Mouse (Mus musculus) Muller cell, postnatal 12 days (primary cell): ENCODE measurements around the gene Scn4a.

Experiments
- DNase-seq: peaks from one replicate; pipeline ENCODE4 v3.0.0-alpha.2; 2015; ENCODE audit errors: inconsistent ontology term

The Scn4a gene

DNA sequence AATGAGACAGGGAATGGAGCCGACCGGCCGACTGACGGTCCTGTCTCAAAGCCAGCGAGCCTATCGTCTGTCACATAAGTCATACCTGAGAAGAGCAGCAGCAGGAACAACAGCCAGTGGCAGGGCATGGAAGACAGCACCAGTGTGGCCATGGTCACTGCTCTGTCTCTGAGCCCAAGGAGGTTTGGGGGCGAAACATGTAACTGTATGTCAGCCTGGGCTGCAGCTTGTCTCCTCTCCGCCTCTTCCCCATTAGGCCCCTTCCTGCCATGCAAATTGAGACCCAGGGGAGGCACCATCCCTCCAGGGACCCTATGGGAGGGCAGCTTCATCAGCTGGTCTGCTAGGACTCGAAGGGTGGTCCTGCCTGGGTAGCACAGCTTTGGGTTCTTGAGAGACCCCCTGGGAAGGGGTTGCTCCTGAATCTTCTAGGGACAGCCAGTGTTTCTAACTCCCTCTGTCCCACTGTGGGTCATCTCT, 38.7 kb downstream of the Scn4a start, which contains the start of gene Cd79b:
TSS of gene Cd79b (minus strand) at position 430 of the 480 bp plus-strand sequence.
- no peak for DNase-seq

DNA sequence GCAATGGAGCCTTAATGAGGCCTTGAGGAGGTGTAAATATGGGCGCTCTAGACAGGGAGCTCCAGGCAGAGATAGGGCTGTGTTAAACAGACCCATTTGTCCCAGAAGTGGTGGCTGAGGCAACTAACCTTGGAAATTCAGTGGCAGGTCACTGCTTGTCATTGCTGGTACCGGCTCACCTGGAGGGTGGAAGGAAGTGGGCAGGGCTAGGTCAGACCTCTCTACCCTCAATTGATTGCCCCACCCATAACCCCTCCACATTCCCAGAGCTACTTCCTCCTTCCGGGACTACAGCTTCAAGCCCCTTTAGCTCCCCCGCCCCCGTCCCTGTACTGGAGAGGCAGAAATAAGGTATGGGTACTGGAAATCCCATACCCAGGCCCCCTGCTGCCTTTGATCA, 39.6 kb downstream of the Scn4a start:
- DNase-seq = no peak

DNA sequence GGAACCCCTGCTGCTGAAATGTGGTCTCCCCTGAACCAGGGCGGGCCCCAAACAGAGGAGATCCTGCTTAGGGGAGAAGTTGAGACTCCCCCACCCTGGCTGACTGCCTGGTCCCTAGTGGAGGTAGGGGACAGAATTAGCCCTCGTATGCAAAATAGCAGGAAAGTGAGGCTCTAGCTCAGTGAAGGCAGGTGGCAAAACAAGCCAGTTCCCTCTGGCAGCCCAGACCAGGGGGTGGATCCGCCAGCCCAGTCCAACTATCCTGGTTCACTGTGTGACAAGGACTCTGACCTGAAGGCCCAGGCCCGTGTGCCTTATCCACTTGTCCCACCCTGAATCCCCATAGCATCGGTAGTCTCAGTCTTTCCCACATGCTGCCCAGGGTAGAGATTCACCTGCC, 43.0 kb downstream of the Scn4a start:
- DNase-seq = no peak

DNA sequence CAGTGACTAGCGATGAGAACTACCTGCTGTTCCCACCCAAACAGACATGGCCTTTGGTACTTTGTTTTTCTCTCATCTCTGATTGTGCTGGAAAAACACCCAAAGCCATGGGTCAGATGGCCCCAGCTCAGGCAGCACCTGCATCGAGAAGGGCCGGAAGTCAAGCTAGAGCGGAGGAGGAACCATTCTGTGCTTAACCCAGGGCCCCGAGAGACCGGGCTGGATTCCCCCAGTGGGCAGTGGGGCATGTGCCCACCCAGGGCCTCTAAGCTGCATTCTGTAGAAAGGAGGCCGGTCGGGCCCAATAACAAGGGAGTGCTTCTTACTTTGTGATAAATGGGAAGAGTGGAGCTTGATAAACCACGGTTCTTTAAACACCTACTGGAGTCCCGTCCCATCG, 44.9 kb downstream of the Scn4a start:
- no peak for DNase-seq

DNA sequence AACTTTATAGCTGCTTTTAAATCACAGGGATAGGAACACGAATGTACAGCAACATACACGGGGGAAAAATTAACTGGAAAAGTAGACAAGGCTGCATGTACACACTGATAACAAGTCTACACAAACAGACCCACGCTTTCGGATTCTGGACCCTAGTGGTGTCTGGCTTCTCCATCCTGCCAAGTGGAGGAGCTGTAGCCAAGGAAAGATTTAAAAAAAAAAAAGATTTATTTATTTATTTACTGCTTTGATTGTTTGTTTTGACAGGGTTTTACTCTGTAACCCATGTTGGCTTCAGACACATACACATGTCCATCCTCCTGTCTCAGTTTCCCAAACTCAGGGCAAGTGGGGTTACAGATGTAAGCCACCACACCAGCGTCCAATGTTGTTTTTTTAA, 45.7 kb downstream of the Scn4a start:
- DNase-seq = no peak

DNA sequence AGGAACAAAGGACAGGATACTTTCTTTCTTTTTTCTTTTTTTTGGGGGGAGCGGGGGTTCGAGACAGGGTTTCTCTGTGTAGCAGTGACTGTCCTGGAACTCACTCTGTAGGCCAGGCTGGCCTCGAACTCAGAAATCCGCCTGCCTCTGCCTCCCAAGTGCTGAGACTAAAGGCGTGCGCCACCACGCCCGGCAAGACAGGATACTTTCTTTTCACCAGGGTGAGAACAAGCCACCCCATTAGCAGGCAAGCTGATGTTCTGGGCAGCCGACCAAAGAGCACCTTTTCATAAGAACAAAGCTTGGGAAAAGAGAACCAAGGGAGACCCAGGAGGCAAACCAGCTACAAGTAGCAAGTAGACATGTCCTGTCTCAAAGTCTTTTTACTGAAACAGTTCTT, 46.3 kb downstream of the Scn4a start:
- DNase-seq = no peak

DNA sequence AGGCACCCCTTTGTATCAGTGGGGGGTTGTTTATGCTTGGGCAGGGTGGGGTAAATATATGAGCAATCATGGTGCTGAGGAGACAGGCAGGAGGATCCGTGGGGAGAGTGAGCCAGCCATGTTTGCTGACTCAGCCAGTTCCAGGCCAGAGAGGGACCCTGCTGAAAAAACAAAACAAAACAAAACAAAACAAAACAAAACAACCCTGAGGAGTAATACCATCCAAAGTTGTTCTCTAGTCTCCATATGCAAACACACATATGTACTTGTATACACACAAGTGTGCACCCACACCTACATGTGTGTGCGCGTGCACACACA, 47.1 kb downstream of the Scn4a start:
- no peak for DNase-seq

DNA sequence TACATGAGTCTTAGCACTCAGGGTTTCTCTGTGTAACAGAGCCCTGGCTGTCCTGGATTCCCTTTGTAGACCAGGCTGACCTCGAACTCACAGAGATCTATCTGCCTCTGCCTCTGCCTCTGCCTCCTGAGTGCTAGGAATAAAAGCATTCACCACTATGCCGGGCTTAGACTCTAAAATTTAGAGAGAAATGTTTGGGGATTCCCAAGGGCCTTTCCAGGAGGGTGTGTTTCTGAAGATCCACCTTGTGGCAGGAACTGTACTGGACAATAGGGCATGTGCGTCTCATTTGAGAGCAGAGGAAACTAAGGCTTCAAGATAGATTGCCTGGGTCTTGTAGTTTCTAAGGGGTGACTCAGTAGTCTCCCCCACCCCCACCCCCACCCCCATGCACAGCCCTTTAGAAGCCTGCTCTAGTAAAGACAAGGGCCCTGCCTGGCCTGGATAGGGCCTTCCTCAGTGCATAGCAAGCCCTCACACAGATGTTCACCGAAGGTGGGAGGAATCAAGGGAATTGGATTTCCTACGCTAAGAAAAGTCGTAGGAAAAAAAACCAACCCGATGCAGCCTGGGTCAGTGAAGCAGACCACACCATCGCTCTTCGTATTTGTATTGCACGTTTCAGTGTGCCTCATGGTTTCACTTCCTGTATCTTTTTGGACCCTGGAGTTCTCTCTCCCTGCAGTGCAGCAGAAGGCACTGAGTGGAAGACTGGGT, 47.6 kb downstream of the Scn4a start:
- no peak for DNase-seq

DNA sequence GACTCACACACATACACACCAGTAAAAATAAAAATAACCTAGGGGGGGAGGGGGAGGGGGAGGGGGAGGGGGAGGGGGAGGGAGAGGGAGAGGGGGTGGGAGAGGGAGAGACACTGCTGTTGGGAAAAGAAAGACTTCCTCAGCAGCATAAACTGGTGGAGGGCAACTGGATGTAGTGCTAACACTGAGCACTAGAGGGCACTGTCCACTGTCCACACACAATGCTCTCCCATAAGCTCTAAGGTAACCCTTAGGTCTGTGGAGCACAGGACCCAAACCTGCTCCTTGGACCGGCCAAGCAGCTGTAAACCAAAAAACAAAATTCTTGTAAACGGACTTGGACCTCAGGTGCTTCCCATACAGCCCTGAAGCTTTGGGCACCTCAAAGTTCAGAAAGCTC, 50.5 kb downstream of the Scn4a start:
- peak; percentile 51 for DNase-seq

DNA sequence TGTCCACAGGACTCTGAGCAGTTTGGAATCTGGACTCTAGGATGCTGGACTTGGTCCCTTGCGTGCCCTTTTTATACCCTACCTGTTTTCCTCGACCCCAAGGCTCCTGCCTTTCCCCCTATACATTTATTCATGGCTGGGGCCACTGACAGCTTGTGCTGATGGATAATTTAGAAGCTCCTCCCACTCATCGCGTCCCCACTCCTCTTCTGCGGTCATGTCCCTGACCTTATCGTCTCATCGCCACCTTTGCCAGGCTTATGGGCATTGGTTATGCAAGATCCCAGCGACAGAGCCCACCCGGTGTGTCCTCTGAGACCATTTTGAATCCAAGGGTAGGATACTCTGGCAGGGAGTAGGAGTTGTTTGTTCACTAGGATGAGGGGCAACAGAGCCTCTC, 51.3 kb downstream of the Scn4a start, which contains the start of gene Gh:
TSS of gene Gh (minus strand) at position 101 of the 400 bp plus-strand sequence.
- no peak for DNase-seq

DNA sequence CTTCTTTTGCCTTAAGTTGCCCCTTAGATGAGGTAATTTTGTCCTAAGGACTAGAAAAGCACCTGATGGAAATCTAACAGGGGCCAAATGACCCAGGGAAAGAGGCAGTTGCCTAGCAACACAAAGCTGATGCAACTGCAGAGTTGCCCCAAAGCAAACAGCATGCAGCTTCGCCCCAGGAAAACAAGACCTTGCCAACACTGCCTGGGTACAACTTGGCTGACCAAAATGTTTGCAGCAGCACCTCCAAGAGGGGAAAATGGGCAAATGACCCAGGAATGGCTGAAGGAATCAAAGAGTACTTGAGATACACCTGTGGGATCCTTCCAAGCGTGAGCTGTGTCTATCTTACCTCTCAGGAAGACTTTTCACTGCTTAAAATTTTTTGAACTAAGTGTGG, 61.2 kb downstream of the Scn4a start:
- DNase-seq = no peak

DNA sequence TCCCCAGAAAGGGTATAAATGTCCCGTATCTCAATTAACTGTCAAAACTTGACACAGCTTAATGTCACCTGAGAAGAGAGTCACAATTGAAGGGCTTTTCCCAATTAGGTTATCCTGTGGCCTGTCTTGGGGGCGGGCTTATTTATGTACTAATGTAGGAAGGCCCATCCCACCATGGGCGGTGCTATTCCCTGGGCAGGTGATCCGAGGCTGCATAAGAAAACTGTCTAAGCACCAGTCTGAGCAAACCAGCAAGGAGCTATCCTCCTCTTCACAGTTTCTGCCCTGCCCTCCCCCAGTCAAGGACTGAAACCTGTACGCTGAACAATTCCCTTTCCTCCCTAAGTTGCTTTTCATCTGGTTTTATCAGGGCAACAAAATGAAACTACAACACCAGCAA, 62.7 kb downstream of the Scn4a start:
- DNase-seq = no peak

DNA sequence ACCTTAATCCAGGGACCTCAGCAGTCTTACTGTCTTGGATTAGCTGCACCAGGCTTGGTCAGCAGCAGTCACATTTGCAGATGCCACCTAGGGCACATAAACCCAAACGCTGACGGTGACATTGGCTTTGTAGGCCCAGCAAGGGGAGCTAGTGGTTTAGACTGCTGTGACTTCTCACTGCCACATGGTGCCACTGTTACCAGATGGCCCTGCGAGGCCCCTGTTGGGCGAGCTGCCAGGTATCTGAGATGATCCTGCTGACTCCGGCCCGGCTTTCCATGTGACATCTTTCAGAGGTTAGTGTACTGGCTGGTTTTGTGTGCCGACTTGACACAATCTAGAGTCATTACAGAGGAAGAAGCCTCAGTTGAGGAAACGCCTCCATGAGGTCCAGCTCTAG, 63.7 kb downstream of the Scn4a start:
- DNase-seq = peak; percentile 67

DNA sequence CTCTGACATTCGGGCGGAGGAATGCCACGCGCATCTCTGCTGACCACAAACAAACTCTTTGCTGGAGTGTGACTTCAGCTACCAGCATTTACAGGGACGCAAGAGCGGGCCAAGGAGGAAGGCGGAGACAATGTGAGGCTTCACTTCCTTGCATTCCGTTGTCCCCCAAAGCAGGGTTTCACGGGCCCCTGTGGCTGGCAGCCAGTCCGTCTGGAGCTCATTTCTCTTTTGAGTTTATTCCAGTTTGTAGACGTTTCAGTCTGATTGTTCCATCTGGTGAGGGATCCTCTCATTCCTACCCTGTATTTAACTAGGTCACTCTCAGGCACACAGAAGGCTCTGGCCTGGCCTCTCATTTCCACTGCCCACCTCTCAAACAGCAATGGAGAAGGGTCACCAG, 66.1 kb downstream of the Scn4a start:
- peak; percentile 74 for DNase-seq

DNA sequence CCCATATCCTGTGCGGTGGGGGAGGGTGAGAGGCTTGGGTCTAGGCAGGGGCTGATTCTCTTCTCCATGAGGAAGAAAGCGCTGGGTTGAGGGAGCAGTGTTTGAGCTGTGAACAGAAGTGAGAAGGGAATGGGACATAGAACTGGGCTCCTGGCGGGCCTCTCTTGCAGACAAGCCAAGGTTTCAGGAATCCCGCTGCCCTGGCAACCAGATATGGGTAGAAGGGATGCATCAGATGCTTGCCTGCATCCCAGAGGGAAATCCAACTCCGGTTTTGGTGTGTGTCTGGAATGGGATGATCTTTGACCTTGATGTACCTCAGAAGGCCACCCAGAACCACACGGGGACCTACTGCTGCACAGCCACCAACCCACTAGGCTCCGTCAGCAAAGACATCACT, 66.9 kb downstream of the Scn4a start:
- DNase-seq = no peak

DNA sequence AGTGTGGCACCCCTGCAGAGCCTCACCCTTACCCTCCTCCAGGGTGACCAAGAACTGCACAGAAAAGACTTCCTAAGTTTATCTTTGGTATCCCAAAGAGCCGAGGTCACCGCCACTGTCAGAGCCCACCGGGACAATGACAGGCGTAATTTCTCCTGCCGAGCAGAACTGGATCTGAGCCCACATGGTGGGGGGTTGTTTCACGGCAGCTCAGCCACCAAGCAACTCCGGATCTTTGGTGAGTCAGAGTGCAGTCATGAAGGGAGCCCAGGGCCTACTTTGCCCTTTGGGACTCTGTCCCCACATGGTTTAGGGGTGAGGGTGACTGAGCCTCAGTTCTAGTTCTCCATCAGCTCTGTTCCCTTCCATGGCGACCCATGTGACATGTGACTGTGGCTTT, 69.0 kb downstream of the Scn4a start:
- DNase-seq = no peak

DNA sequence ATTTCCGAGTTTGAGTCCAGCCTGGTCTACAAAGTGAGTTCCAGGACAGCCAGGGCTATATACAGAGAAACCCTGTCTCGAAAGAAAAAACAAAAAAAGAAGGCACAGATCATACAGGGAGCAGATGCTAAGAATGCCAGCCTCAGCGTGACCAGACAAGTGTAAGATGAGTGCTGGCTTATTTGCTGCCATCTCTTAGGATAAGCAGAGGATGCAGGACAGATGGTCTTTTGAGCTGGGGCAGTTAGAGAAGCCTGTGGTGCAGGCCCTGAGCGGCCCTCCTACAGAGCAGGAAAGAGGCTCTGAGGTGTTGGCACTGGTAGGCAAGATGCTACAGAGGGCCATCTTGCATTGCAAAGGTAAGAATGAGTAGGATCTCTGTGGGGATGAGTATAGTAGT, 69.7 kb downstream of the Scn4a start:
- no peak for DNase-seq

DNA sequence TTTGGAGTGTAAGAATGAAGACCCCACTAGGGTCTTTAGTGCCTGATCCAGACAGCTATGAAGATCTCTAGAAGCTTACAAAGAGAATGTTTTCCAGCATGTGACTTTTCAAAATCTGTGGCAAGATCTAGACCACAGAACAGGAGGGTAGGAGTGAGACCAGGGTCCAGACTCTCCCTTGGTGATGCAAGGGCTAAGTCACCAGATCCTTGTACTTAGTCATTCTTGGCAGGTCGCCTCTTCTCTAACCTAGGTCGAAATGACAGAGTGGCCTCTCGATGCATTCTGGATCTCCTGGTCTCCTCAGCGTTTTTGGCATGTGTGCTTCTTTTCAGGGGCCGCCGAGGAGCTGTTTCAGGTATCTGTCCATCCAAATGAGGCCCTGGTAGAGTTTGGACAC, 70.6 kb downstream of the Scn4a start:
- no peak for DNase-seq

DNA sequence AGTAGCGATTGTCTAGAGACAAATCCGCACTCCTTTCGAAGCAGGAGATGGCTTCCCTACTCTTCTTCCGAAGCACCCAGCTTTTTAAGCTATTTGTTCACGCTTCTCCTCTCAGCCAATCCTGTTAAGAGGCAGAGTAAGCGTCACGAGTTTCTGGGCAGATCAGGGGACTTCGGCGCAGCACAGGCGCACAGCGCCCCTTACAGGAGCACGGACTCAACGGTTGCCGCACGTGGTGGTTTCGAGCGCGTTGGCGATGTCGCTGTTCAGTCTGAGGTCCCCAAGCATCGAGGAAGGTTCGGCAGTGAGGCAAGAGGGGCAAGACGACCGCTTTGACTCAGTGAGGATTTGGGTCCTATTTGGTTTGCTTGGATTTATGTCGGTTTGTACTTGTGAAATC, 76.6 kb downstream of the Scn4a start, which contains the start of gene Tcam1:
TSS of gene Tcam1 (plus strand) at position 219 of the 400 bp plus-strand sequence.
- DNase-seq = peak; percentile 83

DNA sequence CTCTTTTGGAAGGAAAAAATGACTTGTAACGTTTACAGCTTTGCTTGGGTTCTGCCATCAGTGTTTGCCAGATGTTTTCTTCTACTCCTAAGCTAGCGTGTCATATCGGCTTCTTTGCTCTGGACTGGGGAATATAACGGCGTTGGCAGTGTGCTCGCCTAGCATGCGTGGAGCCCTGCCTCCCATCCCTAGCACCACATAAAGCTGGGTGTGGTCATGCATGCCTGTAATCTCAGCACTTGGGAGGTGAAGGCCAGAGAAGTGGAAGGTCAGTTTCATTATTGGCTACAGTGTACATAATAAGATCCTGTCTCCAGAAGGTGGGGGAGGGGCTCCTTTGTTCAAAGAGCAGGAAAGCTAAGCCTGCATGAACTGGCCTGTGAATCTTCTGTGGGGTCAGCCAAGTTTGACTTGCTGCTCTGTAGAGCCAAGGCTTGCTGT, 78.1 kb downstream of the Scn4a start:
- no peak for DNase-seq

DNA sequence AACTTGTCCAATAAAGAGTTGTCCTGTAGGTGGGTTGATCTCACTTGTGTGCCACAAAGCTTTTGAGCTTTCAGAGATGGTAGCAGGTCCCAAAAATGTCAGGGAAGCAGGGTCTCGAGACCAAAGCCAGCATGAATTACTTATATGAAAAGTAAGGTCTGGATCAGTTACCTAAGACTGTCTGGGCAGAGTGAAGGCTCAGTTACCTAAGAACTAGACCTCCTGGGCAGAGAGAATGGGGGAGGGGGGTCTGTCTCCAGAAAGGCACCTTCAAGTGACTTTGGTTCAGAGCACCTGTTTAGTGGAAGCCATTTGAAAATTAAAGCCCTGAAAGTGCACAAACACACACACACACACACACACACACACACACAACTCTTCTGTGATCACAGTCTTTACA, 78.7 kb downstream of the Scn4a start:
- no peak for DNase-seq

DNA sequence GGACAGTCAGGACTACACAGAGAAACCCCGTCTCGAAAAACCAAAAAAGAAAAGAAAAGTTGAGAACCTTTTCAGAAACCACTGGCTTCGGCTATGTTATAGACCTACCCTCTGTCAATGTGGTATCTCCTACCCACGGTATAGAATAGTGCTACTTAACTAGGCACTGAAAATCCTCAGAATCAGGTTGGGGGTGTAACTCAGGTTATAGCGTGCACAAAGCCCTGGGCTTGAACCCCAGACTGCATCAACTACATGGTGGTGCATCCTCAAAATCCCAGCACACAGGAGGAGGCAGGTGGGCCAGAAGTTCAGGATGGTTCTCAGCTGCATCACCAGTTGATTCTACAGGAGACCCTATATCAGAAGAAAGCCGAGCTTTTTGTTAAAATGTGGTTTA, 79.3 kb downstream of the Scn4a start:
- no peak for DNase-seq

DNA sequence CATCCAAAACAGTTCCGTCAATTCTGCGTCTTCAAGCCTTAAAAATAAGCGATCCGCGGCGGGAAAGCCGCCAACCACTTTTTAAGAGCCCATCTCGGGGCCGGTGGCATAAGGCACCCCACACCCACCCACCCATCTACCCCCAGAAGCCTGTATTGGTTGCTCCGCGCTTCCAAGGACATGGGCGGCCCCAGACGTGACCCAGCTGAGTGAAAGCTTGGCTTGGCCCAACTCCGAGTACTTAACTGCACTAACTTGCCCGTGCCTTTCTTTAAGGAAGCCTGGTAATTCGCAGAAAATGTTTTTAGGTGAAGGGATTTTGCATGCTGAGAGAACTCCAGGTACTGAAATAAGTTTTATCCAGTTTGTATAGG, 79.8 kb downstream of the Scn4a start:
- DNase-seq = no peak
